Mouse (Mus musculus) CD4-positive helper T cell, adult 2 months (primary cell): ENCODE measurements around the gene Leap2.
A peak's percentile ranks its signal among the peaks of the same experiment; 100 is the strongest.

ENCODE experiments used
- DNase-seq: peaks from one replicate; pipeline ENCODE4 v3.0.0-alpha.2; 2012; ENCODE audit warnings: low read depth, missing footprints, low spot score

The Leap2 gene

DNA sequence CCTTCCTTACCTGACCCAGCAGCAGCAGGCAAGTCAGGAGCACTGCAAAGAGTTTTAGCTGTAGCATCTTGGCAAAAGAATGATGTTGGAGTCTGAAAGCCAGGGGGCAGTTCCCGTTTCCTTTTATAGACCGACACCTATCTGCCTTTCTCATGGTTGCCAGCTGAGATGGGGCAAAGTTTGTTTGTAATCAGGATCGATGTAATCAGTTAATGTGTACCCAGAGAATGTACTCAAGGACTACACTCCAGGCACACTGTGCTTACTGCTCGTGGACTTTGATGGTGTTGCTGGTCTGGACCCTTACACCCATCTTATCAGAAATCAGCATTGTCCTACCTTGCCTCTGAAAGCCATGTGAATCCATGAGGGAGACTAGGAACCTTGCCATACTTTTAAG lies at the start of gene Leap2:
Gene Leap2, minus strand, starts transcription at position 135 of the 400 bp plus-strand sequence.
- DNase-seq: no peak

DNA sequence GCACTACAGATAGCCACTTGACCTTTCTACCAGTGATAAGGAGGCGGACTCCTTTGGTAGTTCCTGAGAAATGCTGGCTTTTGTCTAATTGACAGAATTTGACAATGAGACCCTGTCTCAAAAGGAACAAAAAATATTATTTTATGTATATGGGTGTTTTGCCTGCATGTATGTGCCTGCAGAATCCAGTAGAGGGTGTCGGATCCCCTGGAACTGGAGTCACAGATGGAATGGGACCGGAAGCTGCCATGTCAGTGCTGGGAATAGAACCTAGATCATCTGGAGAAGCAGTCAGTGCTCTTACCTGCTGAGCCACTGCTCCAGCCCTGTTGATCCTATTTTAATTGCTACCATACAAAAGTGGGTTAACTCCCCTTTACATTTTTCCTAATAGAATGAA lies 49.7 kb upstream of the Leap2 start:
- DNase-seq: no peak

DNA sequence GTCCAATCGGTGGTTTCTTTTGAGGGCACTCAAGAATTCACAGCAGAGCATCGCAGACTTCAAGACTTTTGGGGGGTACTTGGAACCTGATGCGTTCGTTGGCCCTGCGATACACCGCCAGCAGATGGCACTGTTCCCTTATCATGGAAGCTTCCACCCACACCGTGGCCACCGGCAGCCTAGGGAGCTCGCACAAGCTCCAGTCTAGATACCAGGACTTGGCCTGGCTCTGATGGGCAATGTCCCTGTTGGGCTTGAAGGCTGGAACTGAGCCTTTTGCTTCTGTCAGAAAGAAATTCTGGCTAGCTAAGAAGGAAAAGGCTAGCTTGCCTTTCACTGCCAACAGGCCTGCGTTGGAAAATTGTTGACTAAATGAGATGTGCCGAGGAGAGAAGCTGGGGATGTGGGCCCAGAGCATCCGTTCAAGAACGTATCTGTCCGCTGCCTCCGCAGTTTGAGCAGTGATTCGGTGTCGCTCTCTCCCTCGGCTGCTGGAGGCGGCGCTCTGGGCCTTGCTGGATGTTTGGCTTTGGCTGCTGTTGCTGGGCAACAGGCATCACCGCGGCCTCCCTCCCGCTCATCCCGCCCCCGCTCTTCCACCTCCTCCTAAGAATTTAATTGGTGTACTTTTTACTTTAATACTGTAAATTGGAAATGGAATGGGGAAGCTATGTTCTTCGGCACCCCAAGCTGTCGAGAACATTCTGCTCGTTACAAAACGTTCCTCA lies 47.2 kb upstream of the Leap2 start, which contains the start of gene Gm9837:
Gene Gm9837, minus strand, starts transcription at position 512 of the 728 bp plus-strand sequence.
- peak; percentile 83 for DNase-seq

DNA sequence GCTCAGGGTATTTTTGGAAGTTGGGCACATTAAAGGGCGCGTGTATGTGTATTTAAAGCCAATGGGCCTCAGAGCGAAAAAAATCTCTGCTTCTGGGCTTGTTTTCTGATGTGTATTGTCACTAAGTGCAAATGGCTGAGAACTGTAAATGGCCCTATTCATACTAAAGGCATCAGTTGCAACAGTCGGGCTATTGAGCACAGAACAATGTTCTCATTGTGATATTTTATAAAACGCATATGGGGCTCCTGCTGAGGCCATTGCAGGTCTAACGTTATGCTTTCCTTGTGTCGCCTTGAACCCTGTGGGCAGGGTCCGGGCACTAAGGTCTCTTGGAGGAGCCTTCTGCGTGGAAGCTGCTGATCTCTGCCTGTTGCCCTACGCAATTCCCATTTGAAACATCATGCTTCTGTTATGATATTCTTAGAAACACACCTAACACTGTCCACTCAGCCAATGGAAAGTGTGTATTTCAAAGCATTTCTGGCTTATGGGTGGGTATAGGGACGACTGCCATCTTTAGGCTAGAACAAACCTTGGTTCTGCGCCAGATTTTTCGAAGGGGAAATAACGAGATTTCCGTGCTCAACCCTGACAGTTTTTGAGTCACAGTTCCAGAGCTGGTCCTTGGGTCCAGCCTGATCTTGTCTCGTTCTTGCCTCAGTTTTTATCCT lies 46.5 kb upstream of the Leap2 start:
- DNase-seq: no peak

DNA sequence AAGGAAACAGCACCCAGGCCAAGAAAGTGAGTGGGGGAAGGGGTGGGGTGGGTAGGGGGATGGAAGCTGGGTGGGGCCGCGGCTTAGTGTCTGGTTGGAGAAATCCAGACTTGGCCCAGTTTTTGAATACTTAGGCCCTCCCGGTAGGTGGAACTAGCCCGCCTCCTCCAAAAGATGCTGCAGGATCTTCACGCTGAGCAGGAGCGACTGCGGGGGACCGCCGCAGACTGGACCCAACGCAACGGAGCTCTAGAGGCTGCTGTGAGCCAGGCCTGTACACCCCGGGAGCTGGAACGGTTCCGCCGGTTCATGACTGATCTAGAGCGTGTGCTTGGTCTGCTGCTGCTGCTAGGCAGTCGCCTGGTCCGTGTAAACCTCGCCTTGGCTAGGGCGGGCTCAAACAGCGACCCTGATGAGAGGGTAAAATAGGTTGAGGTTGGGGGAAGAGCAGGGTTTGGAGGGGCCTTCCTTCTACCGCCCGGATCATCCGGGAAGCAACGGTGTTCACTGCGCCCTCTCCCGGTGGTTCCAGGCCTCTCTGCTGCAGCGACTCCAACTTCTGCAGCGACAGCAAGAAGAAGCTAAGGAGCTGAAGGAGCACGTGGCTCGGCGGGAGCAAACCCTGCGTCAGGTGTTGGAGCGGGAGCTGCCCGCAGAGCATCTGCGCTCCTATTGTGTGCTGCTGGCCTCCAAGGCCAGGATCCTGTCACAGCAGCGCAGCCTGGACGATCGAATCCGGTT lies 43.4 kb upstream of the Leap2 start:
- DNase-seq: peak; percentile 41

DNA sequence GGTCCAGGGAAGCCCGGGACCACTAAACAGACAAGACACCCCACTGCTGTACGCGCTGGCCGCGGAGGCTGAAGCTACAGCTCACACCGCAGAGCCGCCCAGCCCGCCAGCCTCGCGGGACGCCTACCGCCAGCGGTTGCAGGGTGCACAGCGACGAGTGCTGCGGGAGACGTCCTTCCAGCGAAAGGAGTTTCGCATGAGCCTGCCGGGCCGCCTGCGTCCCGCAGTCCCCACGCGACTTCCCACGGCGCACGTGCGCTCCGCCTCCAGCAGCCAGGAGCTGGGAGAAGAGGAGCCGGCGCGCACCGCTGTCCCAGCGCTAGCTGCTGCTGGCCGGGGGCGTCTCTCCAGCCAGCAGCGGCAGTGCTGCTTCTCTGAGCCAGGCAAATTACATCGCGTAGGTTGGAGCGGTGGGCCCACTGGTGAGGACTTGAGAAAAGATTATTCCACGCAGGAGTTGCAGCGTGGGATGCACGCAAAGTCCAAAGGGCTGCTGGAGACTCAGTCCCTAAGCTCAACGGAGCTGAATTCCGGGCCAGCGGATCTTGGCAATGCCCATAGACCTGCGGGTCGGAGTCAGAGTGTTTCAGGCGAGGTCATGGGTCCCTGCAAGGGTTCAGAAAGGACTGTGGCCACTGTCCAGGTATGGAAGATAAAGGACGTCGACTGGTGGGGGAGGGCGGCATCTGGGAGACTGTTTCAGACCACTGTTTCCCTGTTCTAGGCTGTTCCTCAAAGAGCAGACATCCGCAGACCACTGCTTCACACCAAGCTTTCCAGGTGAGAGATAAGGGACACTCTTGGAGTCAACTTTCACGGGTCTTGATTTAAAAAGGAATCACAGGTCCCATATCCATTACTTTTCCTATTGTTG lies 40.8 kb upstream of the Leap2 start:
- DNase-seq: no peak

DNA sequence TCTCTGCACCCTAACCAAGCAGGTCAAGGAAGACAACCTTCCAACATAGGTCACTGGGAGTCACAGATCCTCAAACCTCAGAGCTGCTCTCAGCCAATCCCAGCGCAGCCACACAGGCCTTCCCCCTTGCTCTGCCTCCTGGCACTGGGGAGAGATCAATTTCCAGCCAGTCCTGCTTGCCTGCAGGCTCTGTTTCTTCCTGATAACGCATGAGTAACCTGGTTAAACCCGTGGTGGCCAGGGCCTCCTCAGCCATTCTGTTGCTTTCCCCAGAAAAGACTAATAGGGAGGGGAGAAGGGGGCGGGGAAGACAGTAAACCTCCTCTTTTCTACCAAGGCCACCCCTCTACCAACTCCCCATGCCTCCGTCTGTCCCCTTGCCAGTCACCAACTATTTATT lies 38.8 kb upstream of the Leap2 start:
- no peak for DNase-seq

DNA sequence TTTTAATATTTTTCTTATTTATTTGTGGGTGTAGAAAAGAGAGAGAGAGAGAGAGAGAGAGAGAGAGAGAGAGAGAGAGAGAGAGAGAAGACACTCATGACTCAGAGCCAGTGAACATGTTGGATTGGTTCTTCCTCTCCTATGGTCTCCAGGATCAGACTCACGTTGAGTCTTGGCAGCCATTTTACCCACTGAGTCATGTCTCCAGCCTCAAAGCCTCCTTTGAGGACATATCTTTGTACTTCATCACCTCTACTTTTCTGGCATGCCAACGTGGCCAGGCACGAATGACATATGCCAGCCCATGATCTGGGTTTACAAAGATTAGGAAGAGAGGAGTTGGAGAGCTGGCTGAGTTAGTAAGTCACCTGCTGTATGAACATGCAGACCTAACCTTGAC lies 37.2 kb upstream of the Leap2 start:
- DNase-seq: no peak

DNA sequence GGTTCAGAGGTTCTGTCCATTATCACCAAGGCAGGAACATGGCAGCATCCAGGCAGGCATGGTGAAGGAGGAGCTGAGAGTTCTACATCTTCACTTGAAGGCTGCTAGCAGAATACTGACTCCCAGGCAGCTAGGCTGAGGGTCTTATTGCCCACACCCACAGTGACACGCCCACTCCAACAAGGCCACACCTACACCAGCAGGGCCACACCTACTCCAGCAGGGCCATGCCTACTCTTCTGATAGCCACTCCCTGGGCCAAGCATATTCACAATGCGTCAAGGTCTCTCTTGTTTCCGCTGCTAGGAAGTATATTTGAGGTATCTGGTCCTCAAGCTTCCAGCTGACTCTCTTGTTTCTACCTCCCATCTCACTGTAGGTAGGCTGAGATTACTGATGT lies 36.0 kb upstream of the Leap2 start:
- no peak for DNase-seq

DNA sequence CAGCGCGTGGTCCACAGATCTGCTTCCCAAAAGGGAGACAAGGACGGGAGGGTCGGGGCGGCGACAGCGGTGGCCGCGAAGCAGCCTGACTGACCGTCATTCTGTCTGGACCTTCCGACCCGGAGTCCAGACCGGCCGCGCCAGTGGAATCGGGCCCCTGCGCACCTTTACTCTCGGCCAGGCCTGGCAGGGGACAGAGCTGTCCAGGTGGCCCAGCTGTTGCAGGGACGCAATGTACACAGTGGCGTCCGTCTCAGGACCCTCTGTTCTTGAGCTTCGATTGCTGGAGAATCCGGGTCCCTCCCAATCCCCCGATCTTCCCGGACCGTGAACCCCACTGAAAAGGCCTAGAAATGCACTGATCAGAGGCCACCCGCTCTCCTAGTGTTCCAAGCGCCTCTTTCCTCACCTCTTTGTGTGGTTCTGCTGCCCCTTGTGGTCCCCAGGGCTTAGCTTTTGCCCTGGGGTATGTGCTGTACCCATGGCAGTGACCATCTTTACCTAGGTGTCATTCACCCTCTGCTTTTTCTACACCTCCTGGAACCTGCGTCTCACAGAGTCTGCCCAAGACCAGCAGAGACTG lies 34.5 kb upstream of the Leap2 start:
- no peak for DNase-seq

DNA sequence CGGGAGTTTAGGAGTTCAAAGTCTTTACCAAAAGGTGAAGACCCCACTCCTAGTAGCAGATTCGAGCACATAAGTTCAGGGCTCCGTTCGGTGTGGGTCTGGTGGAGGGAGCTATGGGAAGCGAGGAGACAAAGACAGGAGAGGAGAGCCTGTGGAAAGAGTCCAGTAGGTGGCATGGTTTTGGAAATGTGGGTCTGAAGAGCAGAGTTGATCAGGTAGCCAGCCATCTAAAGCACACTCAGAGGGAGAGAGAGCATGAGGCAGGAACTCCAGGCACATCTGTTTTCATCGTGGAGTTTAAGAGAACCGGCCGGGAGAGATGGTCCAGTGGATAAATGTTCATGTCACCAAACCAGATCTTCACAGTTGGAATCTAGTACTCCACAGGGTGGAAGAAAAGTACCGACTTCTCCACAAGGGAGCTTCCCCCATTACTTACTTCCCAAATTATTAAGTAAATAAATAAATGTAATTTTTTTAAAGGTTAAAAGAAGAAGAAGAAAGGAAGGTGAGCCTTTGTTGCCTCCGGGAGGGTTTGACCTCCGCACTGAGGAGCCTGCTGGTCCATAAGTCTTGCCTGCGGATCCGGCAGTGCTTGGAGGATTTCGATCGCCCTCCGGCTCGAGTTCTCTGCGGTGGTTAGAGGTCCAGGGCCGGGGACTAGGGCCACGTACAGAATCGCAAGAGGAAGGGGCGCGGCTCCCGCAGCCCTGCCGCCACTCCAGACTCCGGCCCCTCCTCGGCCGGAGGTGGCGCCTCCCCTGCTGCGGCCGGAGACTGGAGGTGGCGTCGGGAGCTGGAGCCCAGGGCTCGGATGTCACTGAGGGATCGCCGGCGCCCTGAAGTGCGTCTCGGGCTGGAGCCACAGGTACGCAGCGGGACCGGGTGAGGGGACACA lies 33.8 kb upstream of the Leap2 start, which contains the start of the genes Gm10447 and Shroom1:
Gene Gm10447, minus strand, starts transcription at position 637 of the 898 bp plus-strand sequence.
Gene Shroom1, plus strand, starts transcription at position 732 of the 898 bp plus-strand sequence.
- DNase-seq: no peak

DNA sequence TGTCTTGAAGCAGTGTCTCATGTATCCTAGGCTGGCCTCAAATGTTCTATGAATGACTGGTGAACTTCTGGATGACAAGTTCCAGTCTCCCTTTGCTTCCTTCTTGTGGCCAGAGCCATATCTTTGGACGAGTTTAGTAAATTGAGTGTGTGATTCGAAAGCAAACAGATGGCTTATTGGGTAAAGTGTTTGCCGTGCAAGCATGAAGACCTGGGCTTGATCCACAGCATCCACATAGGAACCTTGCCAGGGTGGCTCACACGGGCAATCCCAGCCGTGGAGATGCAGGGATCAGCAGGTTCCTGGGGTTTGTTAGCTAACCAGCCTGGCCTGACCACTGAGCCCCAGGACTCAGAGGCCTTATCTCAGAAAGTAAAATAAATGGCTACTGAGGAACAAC lies 30.1 kb upstream of the Leap2 start:
- no peak for DNase-seq

DNA sequence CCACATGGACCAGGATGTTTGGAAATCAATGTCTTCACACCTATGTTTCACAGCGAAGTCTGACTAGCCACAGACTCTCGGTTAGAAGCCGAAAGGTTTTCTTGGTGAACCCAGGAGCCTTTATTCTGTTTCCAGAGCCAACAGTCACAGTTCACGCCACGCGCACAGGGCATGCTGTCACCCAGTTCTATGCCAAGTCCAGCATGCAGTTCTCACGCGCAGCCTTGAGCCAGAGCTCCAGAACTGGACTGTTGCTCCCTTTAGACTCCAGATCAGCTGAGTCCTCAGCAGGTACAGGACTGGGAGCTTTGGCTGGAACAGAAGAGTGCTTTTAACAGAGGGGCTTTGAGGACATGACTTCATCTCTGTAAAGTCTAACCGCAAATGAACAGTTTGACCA lies 29.4 kb upstream of the Leap2 start:
- no peak for DNase-seq

DNA sequence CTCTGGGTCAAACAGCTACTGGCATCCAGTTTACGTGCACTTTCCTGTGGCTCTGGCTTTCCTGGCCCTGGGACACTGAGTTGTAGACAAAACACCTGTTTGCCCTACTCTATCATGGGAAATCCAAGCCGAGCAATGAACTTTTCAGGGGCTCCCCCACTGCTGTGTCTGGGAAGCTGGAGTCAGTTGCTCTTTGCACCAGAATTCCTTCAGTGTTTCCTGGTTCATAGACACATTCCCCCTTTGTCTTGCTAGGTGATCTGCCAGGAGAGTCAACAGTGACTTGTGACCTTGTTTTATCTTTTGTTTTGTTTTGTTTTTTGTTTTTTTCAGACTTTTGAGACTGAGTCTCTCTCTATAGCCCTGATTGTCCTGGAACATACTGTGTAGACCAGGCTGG lies 28.4 kb upstream of the Leap2 start:
- DNase-seq: no peak

DNA sequence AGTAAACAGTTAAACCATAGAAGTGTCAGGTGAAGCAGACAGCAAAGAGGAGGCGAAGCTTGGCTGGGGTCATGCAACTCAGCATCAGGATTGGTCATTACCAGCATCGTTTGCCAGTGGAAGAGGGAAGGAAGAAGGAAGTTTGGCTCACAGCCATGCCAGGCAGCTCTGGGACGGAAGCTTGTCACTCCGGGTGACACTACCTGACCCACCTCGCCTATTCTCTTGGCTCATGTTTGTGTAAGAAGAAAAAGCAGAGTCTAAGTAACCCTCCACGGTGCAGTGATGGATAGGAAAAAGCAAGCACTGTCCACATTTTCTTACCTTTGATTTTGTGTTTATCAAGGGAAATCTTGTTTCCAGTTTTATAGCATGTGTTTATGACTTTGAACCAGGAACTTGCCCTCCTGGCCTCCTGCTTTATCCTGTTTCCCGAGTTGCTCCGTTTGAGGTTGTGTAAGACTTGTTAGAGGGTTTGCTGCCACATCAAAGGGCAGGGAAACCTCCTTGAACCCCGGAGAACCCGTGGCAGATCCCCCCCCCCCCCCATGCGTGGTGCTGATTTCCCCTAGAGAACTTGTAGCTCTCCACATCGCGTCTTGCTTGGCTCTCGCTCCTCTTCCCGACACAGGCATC lies 27.2 kb upstream of the Leap2 start:
- peak; percentile 53 for DNase-seq

DNA sequence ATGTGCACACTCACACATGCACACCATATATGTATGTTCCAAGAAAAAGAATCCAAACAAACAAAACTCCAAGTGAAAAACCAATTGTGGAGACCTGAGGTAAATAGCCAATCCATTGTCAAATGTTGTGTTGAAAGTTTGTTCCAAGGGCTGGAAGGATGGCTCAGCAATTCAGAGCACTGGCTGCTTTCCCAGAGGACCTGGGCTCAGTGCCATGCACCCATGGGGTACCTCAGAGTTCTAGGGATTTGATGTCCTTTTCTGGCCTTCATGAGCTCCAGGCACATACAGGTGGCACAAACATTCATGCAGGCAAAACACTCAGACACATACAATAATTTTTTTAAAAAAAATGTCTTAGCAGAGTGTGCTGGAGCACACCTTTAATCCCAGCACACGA lies 25.6 kb upstream of the Leap2 start:
- DNase-seq: no peak

DNA sequence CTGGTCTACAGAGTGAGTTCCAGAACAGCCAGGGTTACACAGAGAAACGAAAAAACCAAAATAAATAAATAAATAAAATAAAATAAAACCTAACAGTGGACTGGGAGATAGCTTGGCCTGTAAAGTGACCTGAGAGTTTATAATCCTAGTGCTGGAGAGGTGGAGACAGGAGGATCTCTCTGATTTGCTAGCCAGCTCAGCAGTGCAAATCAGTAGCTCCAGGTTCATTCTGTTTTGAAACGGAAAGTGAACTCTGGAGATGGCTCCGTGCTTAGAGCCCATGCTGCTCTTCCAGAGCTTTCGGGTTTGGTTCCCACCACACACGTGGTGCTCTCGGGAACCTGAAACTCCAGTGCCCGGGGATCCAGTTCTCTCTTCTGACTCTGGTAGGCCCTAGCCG lies 25.0 kb upstream of the Leap2 start:
- DNase-seq: no peak

DNA sequence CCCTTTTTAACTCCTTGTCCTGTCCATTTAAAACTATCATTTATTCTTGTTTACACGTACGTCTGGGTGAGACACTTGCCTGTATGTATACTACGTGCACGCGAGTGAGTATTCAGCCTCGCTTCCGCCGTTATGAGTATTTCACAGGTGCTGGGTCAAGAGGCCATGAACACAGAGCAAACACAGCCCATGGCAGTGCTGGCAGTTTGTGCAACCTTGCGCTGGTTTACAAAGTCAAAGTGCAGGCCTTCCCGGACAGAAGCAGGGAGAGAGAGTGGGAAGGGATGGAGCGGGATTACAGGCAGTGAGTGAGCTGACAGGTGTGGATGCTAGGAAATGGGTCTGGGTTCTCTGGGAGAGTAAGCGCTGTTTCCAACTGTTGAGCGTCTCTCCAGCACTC lies 23.2 kb upstream of the Leap2 start:
- no peak for DNase-seq

DNA sequence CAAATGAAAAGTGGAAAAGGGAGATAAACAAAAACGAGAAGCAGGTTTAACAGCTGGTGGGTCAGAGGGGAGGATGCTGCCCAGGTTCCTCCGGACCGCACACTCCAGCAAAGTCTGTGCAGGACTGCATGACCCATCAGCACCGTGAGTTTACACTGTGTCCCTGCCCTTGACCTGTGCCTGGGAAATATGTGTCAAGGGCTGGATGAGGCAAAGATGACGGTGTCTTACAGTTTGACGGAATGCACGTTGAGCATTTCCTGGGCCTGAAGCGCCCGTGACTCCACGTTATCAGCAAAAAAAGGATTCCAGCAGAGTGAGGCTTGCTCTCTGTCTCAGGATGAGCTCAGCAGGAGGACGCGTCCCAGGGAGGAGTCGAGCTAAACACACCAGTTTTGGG lies 22.6 kb upstream of the Leap2 start:
- no peak for DNase-seq

DNA sequence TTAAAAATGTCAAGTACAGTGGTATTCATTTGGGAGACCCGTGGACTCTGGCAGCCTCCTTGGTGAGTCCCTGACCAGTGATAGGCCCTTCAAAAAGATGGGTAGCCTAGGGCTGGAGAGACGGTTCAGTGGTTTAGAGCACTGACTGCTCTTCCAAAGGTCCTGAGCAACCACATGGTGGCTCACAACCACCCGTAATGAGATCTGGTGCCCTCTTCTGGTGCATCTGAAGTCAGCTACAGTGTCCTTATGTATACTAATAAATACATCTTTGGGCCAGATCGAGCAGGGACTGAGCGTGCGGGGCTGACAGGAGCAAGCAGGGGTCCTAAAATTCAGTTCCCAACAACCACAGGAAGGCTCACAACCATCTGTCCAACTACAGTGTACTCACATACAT lies 20.9 kb upstream of the Leap2 start:
- DNase-seq: peak; percentile 51
